Mouse (Mus musculus) embryo, embryonic 11 days (tissue): ENCODE data around the gene Alpk1.

ENCODE experiments used
- DNase-seq: peaks from one replicate; pipeline ENCODE4 v3.0.0-alpha.2; 2015

The Alpk1 gene

GRCm38 (mm10) chr3:127780021-127780644, at the start of gene Alpk1:
TSS of gene Alpk1 (minus strand) at chr3:127780527.
- DNase-seq: peak; percentile 76

- DNase-seq: peak; percentile 22
Measured at GRCm38 (mm10) chr3:127827123-127827522, 46.8 kb upstream of the Alpk1 start.

- DNase-seq: no peak
Measured at GRCm38 (mm10) chr3:127826503-127826902, 46.2 kb upstream of the Alpk1 start.

GRCm38 (mm10) chr3:127823886-127824863, 43.8 kb upstream of the Alpk1 start:
- no peak for DNase-seq

- no peak for DNase-seq
Measured at GRCm38 (mm10) chr3:127821209-127821608, 40.9 kb upstream of the Alpk1 start.

GRCm38 (mm10) chr3:127820400-127820799, 40.1 kb upstream of the Alpk1 start:
- no peak for DNase-seq

- DNase-seq: no peak
Measured at GRCm38 (mm10) chr3:127818694-127819663, 38.7 kb upstream of the Alpk1 start.

- DNase-seq: no peak
Measured at GRCm38 (mm10) chr3:127817120-127817683, 36.9 kb upstream of the Alpk1 start.

GRCm38 (mm10) chr3:127809103-127809502, 28.8 kb upstream of the Alpk1 start:
- no peak for DNase-seq

- no peak for DNase-seq
Measured at GRCm38 (mm10) chr3:127807846-127808245, 27.5 kb upstream of the Alpk1 start.

- DNase-seq: no peak
Measured at GRCm38 (mm10) chr3:127805991-127806390, 25.7 kb upstream of the Alpk1 start.

GRCm38 (mm10) chr3:127805071-127805470, 24.7 kb upstream of the Alpk1 start:
- no peak for DNase-seq

- no peak for DNase-seq
Measured at GRCm38 (mm10) chr3:127804439-127804838, 24.1 kb upstream of the Alpk1 start.

GRCm38 (mm10) chr3:127802814-127803213, 22.5 kb upstream of the Alpk1 start:
- DNase-seq: no peak

GRCm38 (mm10) chr3:127801162-127801561, 20.8 kb upstream of the Alpk1 start:
- DNase-seq: no peak

- no peak for DNase-seq
Measured at GRCm38 (mm10) chr3:127796271-127796670, 15.9 kb upstream of the Alpk1 start.

GRCm38 (mm10) chr3:127795762-127796161, 15.4 kb upstream of the Alpk1 start:
- DNase-seq: no peak

GRCm38 (mm10) chr3:127793022-127793421, 12.7 kb upstream of the Alpk1 start:
- no peak for DNase-seq

- DNase-seq: no peak
Measured at GRCm38 (mm10) chr3:127791595-127792561, 11.6 kb upstream of the Alpk1 start.

- DNase-seq: peak; percentile 37
Measured at GRCm38 (mm10) chr3:127791056-127791483, 10.7 kb upstream of the Alpk1 start.
